Mouse (Mus musculus): ENCODE results near the gene Mypop. TPM values are rescaled to one million over a fixed set of nuclear protein-coding genes. Genes with fewer than 3 reads are reported as not detected.
A peak's percentile ranks its signal among the peaks of the same experiment; 100 is the strongest.

Mypop gene
- total and polyA plus RNA-seq, 3 experiments, result 8.9 to 39.8 (median 16.8) TPM

GRCm38 (mm10) chr7:19017909-19018308 is 26.9 kb downstream of the Mypop start:
- no peak for DNase-seq

- no peak for DNase-seq
These were observed 30.0 kb downstream of the Mypop start for GRCm38 (mm10) chr7:19021048-19021447.

DNA sequence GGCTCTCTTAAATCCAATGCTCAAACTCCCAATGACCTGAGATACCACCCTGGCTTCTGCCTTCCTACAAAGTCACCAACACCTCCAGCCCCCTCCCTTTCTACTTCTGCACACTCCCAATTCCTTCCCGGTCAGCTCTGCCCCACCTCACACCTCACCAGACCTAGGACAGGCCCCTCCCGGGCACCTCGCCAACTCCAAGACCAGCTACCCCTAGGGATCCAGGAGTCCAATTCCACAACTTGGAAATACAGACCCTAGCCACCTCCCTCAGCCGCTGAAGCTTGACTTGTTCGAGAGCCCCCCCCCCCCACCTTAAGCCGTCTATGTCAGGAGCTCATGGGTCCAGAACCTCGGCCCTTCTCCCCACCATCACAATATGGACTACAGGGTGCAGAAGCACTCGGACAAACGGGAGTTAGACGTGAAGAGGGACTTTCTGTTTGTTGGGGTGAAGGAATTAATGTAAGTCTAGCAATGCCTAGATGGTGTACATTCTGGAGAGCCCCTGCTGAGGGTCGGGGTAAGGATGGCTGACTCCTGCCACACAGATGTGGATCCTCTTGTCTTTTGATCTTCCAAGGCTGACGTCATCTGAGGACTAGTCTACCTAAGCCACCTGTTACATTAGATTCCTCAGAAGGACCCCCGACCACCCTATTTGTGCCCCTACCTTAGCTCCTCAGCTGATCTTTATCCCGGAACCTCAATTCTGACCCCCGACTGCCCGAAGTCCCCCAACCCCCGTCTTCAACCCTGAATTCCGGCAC is 31.3 kb downstream of the Mypop start:
- no peak for DNase-seq

DNA sequence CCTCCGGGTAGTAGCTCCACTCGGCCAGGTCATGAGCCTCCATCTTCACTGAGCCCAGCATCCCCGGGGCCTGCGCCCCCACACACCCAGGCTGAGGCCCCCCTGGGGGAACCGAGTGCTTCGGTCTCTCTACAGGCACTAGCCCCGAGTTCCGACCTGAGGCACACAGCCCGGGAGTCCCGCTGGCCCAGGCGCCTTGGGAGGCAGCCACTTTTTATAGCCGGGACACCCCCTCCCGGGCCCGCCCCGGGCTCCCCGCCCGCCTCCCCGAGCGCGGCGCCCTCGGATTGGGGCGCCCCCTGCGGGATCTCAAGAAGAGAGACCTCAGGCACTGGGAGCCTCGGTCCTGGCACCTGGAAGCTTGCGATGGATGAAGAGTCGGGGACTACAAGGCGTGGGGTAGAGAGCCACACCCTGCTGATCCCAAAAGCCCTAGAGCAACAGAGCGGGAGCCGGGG is 32.3 kb downstream of the Mypop start, which contains the start of gene Foxa3:
TSS of gene Foxa3 (minus strand) at position 182 of the 458 bp plus-strand sequence.
- DNase-seq, result peak; percentile 66

DNA sequence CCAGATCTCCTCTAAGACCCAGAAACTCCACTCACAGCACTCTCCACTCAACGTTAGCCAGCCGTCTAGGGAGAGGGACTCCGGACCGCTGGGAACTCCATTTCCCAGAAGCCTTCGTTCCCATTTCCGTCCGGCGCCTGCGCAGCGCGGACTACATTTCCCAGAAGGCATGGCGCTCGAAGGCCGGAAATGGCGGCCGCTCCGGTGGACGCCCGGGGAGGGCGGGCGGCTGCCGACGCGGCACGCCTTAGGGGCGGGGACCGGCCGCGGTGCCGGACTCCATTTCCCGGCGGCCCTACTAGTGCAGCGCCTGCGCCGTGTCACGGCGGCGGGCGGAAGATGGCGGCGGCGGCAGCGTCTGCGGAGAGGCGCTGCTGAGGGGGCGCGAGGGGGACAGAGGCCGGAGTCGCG is 33.1 kb downstream of the Mypop start, which contains the start of gene Sympk:
TSS of gene Sympk (plus strand) at position 282 of the 411 bp plus-strand sequence.
- peak; percentile 97 for DNase-seq

DNA sequence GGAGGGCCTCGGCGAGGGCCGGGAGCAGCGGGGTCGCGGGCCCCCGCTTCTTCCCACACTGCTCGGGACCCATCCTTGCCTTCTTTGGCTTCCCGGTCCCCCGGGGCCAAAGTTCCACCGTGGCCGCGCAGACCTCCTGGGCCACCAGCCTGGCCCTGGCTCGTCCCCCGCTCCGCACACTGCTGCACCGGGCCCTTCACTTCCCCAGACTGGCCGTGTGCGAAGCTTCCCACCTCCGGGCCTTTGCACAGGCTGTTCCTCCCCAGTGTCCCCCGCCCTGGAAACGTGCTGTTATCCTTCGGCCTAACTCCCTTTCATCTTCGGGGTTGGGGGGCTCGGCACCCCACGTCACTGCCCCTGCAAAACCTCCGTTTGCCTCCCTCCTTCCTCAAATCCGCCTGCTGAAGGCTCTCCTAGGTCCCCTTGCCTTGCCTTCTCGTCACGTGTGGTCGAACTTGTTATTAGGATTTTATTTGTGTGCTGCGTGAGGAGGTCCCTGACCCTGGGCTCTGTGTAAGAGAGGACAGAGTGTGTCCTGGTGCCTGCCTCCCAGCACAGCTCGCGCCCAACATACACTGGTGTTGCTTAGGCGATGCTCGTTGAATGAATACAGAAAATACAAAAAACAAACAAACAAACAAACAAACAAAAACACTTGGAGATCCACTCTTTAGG is 33.7 kb downstream of the Mypop start:
- no peak for DNase-seq

GRCm38 (mm10) chr7:19028067-19028466 is 37.0 kb downstream of the Mypop start:
- no peak for DNase-seq

DNA sequence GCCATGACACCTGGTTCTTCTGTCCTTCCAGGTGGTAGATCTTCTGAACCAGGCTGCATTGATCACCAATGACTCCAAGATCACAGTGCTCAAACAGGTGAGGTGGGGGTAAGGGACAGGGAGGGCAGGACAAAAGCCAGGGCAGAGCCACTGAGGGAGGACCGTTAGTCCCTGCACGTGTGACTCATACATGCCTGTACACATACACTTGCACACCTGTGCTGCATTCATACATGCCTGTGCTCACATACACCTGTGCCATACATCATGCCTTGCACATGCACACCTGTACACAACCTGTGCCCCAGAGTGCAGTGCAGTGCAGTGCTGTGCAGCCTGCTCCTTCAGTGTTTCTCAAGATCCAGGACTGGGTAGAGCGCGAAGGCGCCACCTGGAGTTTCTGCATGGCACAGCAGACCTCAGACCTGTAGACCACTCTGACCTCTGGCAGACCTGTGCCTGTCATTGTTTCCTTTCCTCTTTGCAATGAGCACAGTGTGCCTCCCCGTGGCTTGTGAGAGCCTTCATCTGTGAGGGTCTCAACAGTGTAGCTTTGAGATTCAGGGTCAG is 38.1 kb downstream of the Mypop start:
- DNase-seq, result peak; percentile 64

DNA sequence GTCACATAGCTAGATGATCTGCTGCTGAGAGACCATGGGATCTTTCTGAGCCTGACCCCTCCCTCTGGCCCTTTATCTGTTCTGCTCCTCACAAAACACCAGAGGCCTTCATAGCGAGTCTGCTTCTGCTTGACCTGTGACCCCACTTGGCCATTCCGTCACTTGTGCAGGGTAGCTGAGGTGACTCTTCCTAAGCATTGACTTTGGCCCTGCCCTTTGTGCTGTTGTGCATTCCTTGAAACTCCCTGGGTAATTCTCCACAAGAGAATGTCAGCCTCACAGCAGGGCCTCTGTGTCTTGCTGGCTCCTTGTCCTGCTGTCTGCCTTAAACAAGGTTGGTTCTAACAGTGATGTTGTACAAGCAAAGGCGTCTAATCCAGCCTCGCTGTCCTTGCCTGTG is 40.6 kb downstream of the Mypop start:
- DNase-seq, result no peak

GRCm38 (mm10) chr7:19044616-19045015 is 53.6 kb downstream of the Mypop start:
- DNase-seq, result peak; percentile 68

GRCm38 (mm10) chr7:19046286-19047069 is 55.4 kb downstream of the Mypop start:
- DNase-seq, result peak; percentile 89

DNA sequence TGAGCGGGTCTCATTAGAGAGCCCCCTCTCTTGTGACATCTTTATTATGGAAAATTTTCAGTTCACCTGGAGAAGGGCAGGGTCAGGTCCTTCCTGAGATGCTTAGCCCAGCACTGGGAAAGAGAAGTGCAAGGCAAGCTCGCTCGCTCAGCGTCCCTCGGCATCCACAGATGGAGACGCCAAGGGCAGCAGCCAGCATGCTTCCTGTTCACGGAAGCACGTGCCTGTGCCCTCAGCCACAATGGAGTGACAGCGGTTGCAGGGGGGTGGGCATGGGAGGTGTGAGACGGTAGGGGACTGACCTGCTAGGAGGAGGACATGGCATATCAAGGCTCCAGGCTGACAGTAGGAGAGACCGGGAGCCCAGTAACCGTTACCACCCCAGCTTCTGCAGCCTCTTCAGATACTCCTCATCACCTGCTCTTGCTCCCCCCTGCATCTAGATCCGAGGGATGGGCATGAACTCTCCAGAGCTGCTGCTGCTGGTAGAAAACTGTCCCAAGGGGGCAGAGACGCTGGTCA is 57.0 kb downstream of the Mypop start:
- no peak for DNase-seq

GRCm38 (mm10) chr7:19049252-19049651 is 58.2 kb downstream of the Mypop start:
- DNase-seq, result no peak

- no peak for DNase-seq
These were observed 59.1 kb downstream of the Mypop start for GRCm38 (mm10) chr7:19050172-19050571.

GRCm38 (mm10) chr7:19051161-19051560 is 60.1 kb downstream of the Mypop start:
- no peak for DNase-seq

Other genes with a start within 250 kb of the Mypop start
- not detected for gene Psg19, start 192.7 kb upstream of the Mypop start, total RNA-seq (2021)
- not detected in 2 replicates for gene Psg19, start 192.7 kb upstream of the Mypop start, polyA plus RNA-seq (2012; rRNA removed)
- gene Psg17, start 169.6 kb upstream of the Mypop start, total RNA-seq (2021), result not detected
- not detected in 2 replicates for gene Psg17, start 169.6 kb upstream of the Mypop start, polyA plus RNA-seq (2012; rRNA removed)
- 1 to 10 TPM; 7.0 to 7.5 TPM for gene Mill2, start 151.3 kb upstream of the Mypop start, total RNA-seq (2021)
- gene Mill2, start 151.3 kb upstream of the Mypop start, polyA plus RNA-seq (2012; rRNA removed), result 4.6 and 4.9 TPM in 2 replicates
- 1 to 10 TPM; 1.2 TPM for gene Pglyrp1, start 119.9 kb upstream of the Mypop start, total RNA-seq (2021)
- gene Pglyrp1, start 119.9 kb upstream of the Mypop start, polyA plus RNA-seq (2012; rRNA removed), result 3.6 and 5.2 TPM in 2 replicates
- gene Ccdc61, start 80.8 kb upstream of the Mypop start, total RNA-seq (2021), result 10 to 100 TPM in 1 of 2 experiments, 1 to 10 TPM in 1; 10.0 to 10.1 TPM
- 28.5 and 30.2 TPM in 2 replicates for gene Ccdc61, start 80.8 kb upstream of the Mypop start, polyA plus RNA-seq (2012; rRNA removed)
- gene Nova2, start 65.4 kb upstream of the Mypop start, total RNA-seq (2021), result 1 to 10 TPM; 3.5 to 4.6 TPM
- gene Nova2, start 65.4 kb upstream of the Mypop start, polyA plus RNA-seq (2012; rRNA removed), result 1.7 and 1.9 TPM in 2 replicates
- not detected for gene Nanos2, start 3.8 kb upstream of the Mypop start, total RNA-seq (2021)
- gene Nanos2, start 3.8 kb upstream of the Mypop start, polyA plus RNA-seq (2012; rRNA removed), result not detected in 2 replicates
- 10 to 100 TPM; 36.8 to 44.3 TPM for gene Irf2bp1, start 12.8 kb downstream of the Mypop start, total RNA-seq (2021)
- gene Irf2bp1, start 12.8 kb downstream of the Mypop start, polyA plus RNA-seq (2012; rRNA removed), result 74.8 and 78.3 TPM in 2 replicates
- not detected for gene Foxa3, start 32.3 kb downstream of the Mypop start, total RNA-seq (2021)
- gene Foxa3, start 32.3 kb downstream of the Mypop start, polyA plus RNA-seq (2012; rRNA removed), result 0.08 and 0.24 TPM in 2 replicates
- gene Sympk, start 33.1 kb downstream of the Mypop start, total RNA-seq (2021), result 100 to 1,000 TPM in 1 of 2 experiments, 10 to 100 TPM in 1; 94.4 to 103 TPM
- 123 and 159 TPM in 2 replicates for gene Sympk, start 33.1 kb downstream of the Mypop start, polyA plus RNA-seq (2012; rRNA removed)
- gene Rsph6a, start 63.4 kb downstream of the Mypop start, total RNA-seq (2021), result not detected
- not detected in 2 replicates for gene Rsph6a, start 63.4 kb downstream of the Mypop start, polyA plus RNA-seq (2012; rRNA removed)
- 10 to 100 TPM; 44.2 to 58.5 TPM for gene Dmwd, start 85.0 kb downstream of the Mypop start, total RNA-seq (2021)
- 144 and 152 TPM in 2 replicates for gene Dmwd, start 85.0 kb downstream of the Mypop start, polyA plus RNA-seq (2012; rRNA removed)
- gene Dmpk, start 92.6 kb downstream of the Mypop start, total RNA-seq (2021), result 100 to 1,000 TPM; 130 to 142 TPM
- 743 and 836 TPM in 2 replicates for gene Dmpk, start 92.6 kb downstream of the Mypop start, polyA plus RNA-seq (2012; rRNA removed)
- 10 to 100 TPM; 12.6 to 16.1 TPM for gene Six5, start 103.3 kb downstream of the Mypop start, total RNA-seq (2021)
- gene Six5, start 103.3 kb downstream of the Mypop start, polyA plus RNA-seq (2012; rRNA removed), result 77.3 and 86.0 TPM in 2 replicates
- not detected for gene Gm4969, start 127.1 kb downstream of the Mypop start, total RNA-seq (2021)
- gene Gm4969, start 127.1 kb downstream of the Mypop start, polyA plus RNA-seq (2012; rRNA removed), result 0.04 TPM in 1 of 2 replicates, not detected in the other
- gene Fbxo46, start 128.6 kb downstream of the Mypop start, total RNA-seq (2021), result 10 to 100 TPM; 11.9 to 12.8 TPM
- gene Fbxo46, start 128.6 kb downstream of the Mypop start, polyA plus RNA-seq (2012; rRNA removed), result 12.8 and 13.5 TPM in 2 replicates
- gene Qpctl, start 158.0 kb downstream of the Mypop start, total RNA-seq (2021), result 10 to 100 TPM; 14.0 to 21.2 TPM
- gene Qpctl, start 158.0 kb downstream of the Mypop start, polyA plus RNA-seq (2012; rRNA removed), result 24.6 and 26.3 TPM in 2 replicates
- 10 to 100 TPM; 78.3 to 93.6 TPM for gene Snrpd2, start 158.5 kb downstream of the Mypop start, total RNA-seq (2021)
- 5.3 and 7.9 TPM in 2 replicates for gene Snrpd2, start 158.5 kb downstream of the Mypop start, polyA plus RNA-seq (2012; rRNA removed)
- under 1 TPM; 0.41 to 0.58 TPM for gene Gipr, start 174.9 kb downstream of the Mypop start, total RNA-seq (2021)
- gene Gipr, start 174.9 kb downstream of the Mypop start, polyA plus RNA-seq (2012; rRNA removed), result 1.6 and 2.6 TPM in 2 replicates
- 10 to 100 TPM; 34.7 to 69.4 TPM for gene Eml2, start 185.2 kb downstream of the Mypop start, total RNA-seq (2021)
- 58.2 and 59.7 TPM in 2 replicates for gene Eml2, start 185.2 kb downstream of the Mypop start, polyA plus RNA-seq (2012; rRNA removed)
- gene Gpr4, start 221.3 kb downstream of the Mypop start, total RNA-seq (2021), result 10 to 100 TPM in 1 of 2 experiments, 1 to 10 TPM in 1; 6.4 to 11.8 TPM
- gene Gpr4, start 221.3 kb downstream of the Mypop start, polyA plus RNA-seq (2012; rRNA removed), result 20.4 and 23.8 TPM in 2 replicates
- gene Opa3, start 237.1 kb downstream of the Mypop start, total RNA-seq (2021), result 10 to 100 TPM; 31.2 to 43.5 TPM
- 30.2 and 32.3 TPM in 2 replicates for gene Opa3, start 237.1 kb downstream of the Mypop start, polyA plus RNA-seq (2012; rRNA removed)